Mouse (Mus musculus) Muller cell, postnatal 12 days (primary cell): ENCODE data around the gene Gm2a.
A peak's percentile ranks its signal among the peaks of the same experiment; 100 is the strongest.
"Not testable (repeated sequence)": the region's sequence is repeated elsewhere in the genome, so short reads cannot be mapped to it uniquely, and the experiment has no call there.

Experiments
- DNase-seq: peaks from one replicate; pipeline ENCODE4 v3.0.0-alpha.2; 2015; ENCODE audit errors: inconsistent ontology term

Gene Gm2a

DNA sequence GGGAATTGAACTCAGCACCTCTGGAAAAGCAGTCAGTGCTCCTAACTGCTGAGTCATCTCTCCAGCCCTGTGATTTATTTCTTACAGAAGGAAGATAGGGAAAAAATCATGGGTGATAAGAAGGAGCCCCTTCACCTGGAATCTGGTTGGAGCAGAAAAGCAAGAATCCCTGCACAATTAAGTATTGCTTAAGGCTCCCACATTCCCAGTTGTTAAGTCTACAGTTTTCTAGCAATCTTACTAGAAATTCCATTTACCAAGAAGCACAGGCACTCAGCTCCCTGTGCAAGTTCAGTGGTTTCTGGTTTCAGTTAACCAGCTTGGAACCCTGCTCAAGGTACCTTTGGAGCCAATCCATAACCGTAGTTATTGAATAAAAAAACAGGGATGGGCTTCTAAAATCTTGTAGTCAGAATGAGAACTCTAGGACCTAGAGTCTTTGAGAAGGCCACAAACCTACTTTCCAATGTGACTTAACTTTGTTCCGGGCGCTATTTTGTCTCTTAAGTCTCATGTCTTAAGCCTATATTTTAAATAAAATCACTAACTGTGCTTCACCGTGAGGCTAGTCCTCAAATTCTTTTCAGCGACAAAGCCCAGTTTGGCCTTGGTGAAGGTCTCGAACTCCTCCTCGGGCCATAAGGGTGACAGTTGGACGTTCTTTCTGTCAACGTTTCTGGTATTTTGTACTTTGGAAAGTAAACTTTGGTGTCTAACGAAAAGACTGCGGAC lies 1.0 kb upstream of the Gm2a start:
- peak; percentile 26 for DNase-seq

- no peak for DNase-seq
Observed at GRCm38 (mm10) chr11:55098189-55098915, 437 bp downstream of the Gm2a start.

DNA sequence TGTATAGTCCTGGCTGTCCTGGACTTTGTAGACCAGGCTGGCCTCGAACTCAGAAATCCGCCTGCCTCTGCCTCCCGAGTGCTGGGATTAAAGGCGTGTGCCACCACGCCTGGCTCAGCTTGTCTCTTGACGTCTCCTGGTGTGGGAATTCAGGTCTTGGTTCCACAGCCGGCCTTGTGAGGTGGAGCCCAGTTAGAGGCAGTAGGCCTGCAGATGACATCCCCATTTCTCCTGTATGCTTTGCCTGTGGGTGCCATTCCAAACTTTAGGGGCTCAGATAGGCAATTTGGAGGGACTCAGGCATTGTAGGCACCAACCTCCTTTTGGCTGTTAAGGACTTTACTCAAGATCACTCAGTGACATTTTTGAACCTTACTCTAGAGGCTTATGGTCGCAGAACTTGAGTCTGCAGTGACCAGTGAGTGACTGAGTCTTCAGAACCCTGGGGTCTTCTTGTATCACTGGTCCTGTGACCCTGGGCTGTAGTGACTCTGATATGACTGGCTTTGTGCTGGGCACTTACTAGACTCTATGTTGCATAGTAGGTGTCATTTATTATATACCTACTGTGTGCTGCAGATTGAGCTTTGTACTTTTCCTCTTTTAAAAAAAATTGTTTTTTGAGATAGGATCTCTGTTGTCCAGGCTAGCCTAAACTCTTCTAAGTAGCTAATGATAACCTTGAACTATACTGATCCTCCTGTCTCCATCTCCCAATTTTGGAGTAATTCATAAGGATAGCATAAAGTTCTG lies 1.3 kb downstream of the Gm2a start:
- DNase-seq: no peak

DNA sequence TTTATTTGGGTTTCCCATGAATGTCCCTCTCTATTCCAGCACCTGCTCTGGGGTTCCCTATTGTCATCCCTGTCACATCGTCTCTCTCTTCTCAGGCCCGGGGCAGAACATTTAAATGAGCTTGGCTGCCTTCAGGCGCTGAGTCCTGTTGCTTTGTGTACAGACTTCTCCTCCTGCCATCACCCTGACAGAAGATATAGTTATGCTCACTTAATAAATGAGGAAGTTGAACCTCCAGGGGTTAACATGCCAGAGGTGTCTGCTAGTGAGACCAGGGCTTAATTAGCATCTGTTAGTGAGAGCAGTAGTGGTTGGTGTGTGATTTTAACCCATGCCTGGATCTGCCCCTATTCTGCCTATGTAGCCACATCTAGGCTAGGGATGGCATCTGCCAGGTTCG lies 2.0 kb downstream of the Gm2a start:
- DNase-seq: no peak

GRCm38 (mm10) chr11:55102015-55102414 lies 4.1 kb downstream of the Gm2a start:
- no peak for DNase-seq

DNA sequence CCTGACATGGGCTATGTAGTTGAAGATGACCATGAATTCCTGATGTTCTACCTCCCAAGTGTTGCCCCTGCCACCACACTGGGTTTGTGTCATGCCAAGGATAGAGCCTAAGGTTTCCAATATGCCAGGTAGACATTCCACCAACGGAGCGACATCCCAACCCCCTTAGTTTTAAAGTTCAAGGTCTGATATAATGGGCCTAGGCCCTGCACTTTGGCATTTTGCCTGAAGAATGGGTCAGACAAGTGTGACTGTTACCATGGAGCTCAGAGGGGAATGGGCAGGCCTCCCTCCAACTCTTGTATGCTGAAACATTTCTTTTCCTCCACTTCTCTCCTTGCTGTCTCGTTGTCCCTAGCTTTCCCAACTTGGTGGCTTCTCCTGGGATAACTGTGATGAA lies 5.3 kb downstream of the Gm2a start:
- no peak for DNase-seq

DNA sequence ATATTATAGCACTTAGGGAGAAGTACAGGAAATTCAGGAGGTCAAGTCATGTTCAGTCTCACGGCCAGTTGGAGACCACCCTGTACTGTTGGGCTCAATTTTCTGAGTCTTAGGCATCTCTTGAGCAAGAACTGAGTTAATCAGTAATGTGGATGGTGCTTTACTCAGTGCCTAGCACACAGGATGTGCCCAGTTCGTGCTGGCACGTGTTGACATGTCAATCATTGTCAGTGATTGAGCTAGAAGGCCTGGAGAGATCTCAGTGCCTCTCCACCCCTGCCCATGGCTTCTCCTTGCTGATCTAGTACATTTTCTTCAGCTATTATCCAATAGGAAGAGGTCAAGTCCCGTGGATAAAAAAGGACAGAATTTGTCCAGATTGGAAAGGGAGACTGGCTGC lies 7.5 kb downstream of the Gm2a start:
- no peak for DNase-seq

DNA sequence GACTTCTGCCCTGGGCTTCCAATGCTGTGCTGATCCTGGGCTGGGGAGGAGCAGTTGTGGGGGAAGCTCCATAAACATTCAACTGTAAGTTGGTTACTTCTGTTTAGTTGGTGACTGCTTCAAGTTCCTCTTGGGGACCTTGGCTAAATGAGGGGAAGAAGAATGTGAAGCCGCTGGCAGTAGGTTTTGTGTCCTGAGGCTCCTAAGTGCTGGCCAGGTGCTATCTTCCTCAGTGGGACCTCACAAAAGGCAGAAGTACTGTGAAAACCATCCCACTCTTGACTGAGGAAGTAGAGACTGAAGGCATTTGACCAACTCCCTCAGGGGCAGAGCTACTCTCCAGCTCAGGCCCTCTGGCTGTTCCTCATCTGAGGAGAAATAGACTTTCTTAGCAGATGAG lies 8.7 kb downstream of the Gm2a start:
- DNase-seq: no peak

- no peak for DNase-seq
Observed at GRCm38 (mm10) chr11:55109521-55110300, 11.8 kb downstream of the Gm2a start.

GRCm38 (mm10) chr11:55110566-55111169 lies 12.8 kb downstream of the Gm2a start:
- no peak for DNase-seq

- DNase-seq: no peak
Observed at GRCm38 (mm10) chr11:55113209-55113860, 15.4 kb downstream of the Gm2a start.

DNA sequence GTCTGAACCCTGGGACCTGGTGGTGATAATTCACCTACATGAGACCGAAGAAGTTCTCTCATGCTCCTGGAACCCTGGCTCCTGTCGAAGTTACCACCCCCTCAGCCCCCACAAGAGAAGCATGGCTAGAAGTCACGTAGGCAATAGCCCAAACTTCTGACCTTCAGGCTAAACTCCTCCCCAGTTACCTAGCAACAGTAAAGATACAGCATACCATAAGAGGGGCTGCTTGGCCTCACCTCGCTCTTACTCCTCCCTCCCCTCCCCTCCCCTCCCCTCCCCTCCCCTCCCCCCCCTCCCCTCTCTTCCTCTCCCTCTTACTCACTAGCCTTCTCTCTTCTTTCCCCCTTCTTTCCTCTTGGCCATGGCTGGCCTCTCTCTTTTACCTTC lies 15.9 kb downstream of the Gm2a start:
- DNase-seq: not testable (repeated sequence)

DNA sequence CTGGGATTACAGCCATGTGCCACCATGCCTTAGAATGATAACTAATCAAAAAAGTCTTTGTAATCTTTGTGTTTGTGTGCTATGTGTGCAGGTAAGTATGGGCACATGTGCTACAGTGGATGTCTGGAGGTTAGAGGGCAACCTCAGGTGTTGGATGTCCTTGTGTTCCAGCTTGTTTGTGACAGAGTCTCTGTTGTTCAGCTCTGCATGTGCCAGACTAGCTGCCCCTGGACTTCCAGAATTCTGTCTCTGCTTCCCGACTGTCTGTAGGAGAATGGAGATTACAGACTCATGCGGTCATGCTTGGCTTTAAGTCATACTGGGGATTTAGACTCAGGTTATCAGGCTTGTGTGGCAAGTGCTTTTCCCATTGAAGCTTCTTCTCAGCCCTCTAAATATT lies 16.4 kb downstream of the Gm2a start:
- no peak for DNase-seq

GRCm38 (mm10) chr11:55116004-55116403 lies 18.1 kb downstream of the Gm2a start:
- DNase-seq: no peak

GRCm38 (mm10) chr11:55117031-55117430 lies 19.1 kb downstream of the Gm2a start:
- DNase-seq: no peak

DNA sequence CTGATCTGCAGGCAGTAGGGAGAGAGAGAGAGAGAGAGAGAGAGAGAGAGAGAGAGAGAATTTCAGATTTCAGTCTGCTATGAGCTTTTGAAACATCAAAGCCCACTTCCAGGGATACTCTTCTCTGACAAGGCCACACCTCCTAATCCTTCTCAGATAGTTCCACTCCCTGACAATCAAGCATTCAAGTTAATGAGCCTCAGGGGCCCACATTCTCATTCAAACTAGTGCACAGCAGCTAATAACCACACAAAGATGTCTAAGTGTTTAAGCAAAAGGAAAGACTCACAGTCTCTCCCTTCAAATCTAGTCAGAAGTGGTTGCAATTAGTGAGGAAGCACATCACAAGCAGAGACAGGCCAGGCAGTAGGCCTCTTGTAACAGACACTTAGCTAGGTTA lies 22.4 kb downstream of the Gm2a start:
- DNase-seq: no peak

GRCm38 (mm10) chr11:55120821-55121271 lies 22.9 kb downstream of the Gm2a start:
- no peak for DNase-seq

GRCm38 (mm10) chr11:55121430-55121829 lies 23.5 kb downstream of the Gm2a start:
- no peak for DNase-seq

GRCm38 (mm10) chr11:55126663-55127062 lies 28.7 kb downstream of the Gm2a start:
- DNase-seq: no peak

GRCm38 (mm10) chr11:55127937-55128336 lies 30.0 kb downstream of the Gm2a start:
- peak; percentile 92 for DNase-seq

DNA sequence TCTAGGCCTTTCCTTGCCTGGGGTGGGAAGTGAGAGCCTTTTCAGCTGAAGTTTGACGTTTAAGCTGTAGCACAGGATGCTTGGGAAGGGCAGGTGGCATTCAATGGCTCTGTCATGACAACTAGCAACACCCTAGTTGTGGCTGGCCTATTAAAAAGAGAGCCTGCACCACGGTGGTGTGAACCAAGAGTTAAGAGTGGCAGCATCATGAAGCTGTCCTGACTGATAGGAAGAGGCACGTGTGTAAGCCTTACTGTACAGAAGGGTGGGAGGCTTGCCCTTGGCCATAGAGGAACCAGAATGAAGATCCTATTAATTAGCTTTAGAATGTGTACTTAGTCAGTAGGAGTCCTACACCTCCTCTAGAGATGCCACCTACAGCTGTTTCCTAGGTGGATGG lies 30.5 kb downstream of the Gm2a start:
- DNase-seq: no peak
